ENCODE assay signal across 10 mouse cellular contexts in the genomic region with DNA sequence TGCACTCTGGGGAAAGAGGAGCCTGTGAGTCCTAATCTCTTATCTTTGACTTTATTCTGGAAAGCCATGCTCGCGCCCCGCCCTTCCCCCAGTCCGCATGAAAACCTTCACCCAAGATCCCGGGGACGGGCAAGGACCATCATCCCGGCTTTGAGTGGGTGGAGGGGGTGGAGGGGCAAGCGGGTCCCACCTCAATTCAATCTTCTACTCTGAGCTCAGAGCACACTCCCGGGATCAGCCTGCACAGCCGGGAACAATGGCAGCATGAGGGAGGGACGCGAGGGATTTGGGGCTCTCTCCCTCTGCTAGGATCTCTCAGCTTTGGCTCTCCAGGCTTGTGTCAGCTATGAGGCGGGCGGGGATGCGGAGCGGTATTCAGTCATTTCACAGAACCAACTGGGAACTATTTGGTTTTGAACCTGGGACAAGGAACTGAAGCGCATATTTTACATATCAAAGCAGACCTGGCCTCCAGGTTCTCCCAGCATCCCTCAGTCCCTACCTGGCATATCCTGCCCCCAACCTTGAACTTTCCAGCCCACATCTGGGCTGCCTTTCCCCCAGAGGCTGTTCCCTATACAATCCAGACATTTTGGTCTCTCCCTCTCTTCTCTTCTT.
DNase-seq lines count a peak whose midpoint lies in the region; ATAC-seq lines count a peak whose summit lies in the region.
"Had no signal": no experiment of that assay in that cellular context is flagged by ENCODE, and none has a peak within 500 bp of the region (broad histone marks: within the 10 kb centered on the region; RNA-seq: fewer than 3 reads in every experiment).

No protein-coding gene starts in this region.

- H3K27ac ChIP-seq in heart, embryonic 15.5 days, result no peak overlapping the region
- H3K27ac ChIP-seq in hindbrain, embryonic 12.5 days, result no peak overlapping the region
- H3K27ac ChIP-seq in midbrain, embryonic 15.5 days, result no peak overlapping the region

- no peak overlapping the region for H3K9ac ChIP-seq in heart, embryonic 15.5 days
- H3K9ac ChIP-seq in hindbrain, embryonic 12.5 days, result 0 out of 2 replicates have a peak overlapping the region, but pooled peaks have one; percentile 13
- H3K9ac ChIP-seq in midbrain, embryonic 15.5 days, result no peak overlapping the region

- intact Hi-C loops in heart, postnatal 25 days (cut with DNase I), result no loop called here

- H3K9me3 ChIP-seq in heart, embryonic 15.5 days (replicated peaks), result no peaks in the 10 kb centered on the region
- no peaks in the 10 kb centered on the region for H3K9me3 ChIP-seq in hindbrain, embryonic 12.5 days (replicated peaks)
- H3K9me3 ChIP-seq in midbrain, embryonic 15.5 days, result no peaks in the 10 kb centered on the region

- H3K36me3 ChIP-seq in heart, embryonic 15.5 days, result no peaks in the 10 kb centered on the region
- no peaks in the 10 kb centered on the region for H3K36me3 ChIP-seq in hindbrain, embryonic 12.5 days
- H3K36me3 ChIP-seq in midbrain, embryonic 15.5 days (replicated peaks), result no peaks in the 10 kb centered on the region

- H3K4me2 ChIP-seq in heart, embryonic 15.5 days, result peak overlapping the region; percentile 41; the same call in 1 of the 2 replicates
- H3K4me2 ChIP-seq in hindbrain, embryonic 12.5 days (replicated peaks), result peak overlapping the region; percentile 48
- H3K4me2 ChIP-seq in midbrain, embryonic 15.5 days, result peak overlapping the region; percentile 49

- peaks cover 2% of the 10 kb centered on the region; the same call in 1 of the 2 replicates for H3K4me1 ChIP-seq in heart, embryonic 15.5 days (replicated peaks)
- peaks cover 6% of the 10 kb centered on the region; the same call in 1 of the 2 replicates for H3K4me1 ChIP-seq in hindbrain, embryonic 12.5 days
- H3K4me1 ChIP-seq in midbrain, embryonic 15.5 days, result peaks cover 5% of the 10 kb centered on the region

- H3K4me3 ChIP-seq in heart, embryonic 15.5 days, result 0 out of 2 replicates have a peak overlapping the region, but pooled peaks have one; percentile 15
- H3K4me3 ChIP-seq in hindbrain, embryonic 12.5 days, result peak overlapping the region; percentile 14
- peak overlapping the region; percentile 23 for H3K4me3 ChIP-seq in midbrain, embryonic 15.5 days

- ATAC-seq in heart, embryonic 15.5 days (replicated peaks; ENCODE audit: insufficient number of reproducible peaks, insufficient read depth, low FRiP score, low read depth), result no peak
- no peak for ATAC-seq in hindbrain, embryonic 12.5 days (ENCODE audit: low FRiP score)
- ATAC-seq in midbrain, embryonic 15.5 days (replicated peaks), result no peak
- no peak for ATAC-seq in activated CD4-positive, CD25-positive, alpha-beta regulatory T cell, adult 4 months
- ATAC-seq in erythroblast, adult 5-6 weeks (replicated peaks; ENCODE audit: low FRiP score, poor library complexity, severe bottlenecking), result no peak

- DNase-seq in heart, postnatal 25 days (ENCODE audit: low spot score), result no peak
- DNase-seq in embryo, embryonic 10 days (ENCODE audit: low spot score), result peak; percentile 53
- DNase-seq in layer of hippocampus, adult 9-11 months, result no peak
- DNase-seq: gastrocnemius, postnatal 14 days had no signal

- H3K27me3 ChIP-seq in heart, embryonic 15.5 days, result peaks cover 47% of the 10 kb centered on the region
- H3K27me3 ChIP-seq in hindbrain, embryonic 12.5 days, result peaks cover 8% of the 10 kb centered on the region
- H3K27me3 ChIP-seq in midbrain, embryonic 15.5 days (replicated peaks), result 0 out of 2 replicates have a peak, but pooled peaks cover 2% of the 10 kb centered on the region
- H3K27me3 ChIP-seq: CH12.LX had no signal

- 4% methylated on average over 17 of the region's 17 CpGs for WGBS in heart, embryonic 15.5 days
- 4% methylated on average over 17 of the region's 17 CpGs for WGBS in hindbrain, embryonic 12.5 days
- WGBS in midbrain, embryonic 15.5 days, result 2% methylated on average over 17 of the region's 17 CpGs
